Mouse (Mus musculus): Measurements from ENCODE around the gene Brinp2.

Gene Brinp2

DNA sequence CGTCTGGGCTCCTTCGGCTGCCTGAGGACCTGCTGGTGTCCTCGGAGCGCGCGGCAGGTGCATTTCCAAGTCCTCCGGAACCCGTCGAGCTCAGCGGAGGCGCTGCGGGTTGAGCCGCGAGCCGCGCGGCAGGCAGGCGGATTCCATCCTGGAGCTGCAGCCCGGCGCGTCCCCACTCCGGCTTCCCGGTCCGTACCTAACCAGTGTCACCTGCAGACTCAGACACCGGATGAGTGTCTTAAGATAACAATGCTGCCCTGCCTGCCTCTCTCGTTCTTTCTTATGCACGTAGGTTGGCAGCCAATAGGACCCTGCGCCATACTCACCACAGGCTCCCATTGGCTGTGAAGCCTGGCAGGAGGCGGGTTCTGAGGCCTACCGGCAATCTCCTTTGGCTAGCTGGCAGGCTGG lies at the start of gene Brinp2:
Gene Brinp2 (minus strand): TSS at position 276 of the 411 bp plus-strand sequence.
- DNase-seq (ENCODE audit: low spot score in 2 of 2), result peak; percentile 95

DNA sequence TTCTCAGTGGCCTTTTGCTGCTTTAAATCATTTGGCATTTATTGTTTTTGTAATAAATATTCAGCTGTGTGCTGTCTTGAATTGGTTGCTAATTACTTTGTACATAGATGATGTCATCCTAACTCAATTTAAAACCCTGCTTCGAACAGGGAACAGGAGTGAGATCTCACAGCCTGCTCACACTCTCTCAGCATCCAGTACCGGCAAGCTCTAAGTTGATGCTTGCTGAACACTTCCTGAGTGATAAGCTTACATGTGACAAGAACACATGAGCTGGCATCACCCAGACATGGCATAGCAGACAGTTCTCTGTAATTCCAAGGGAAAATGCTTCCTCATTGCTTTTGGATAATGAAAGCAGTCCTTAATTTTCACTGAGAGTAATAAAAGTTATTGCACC lies 44.8 kb upstream of the Brinp2 start:
- no peak for DNase-seq (ENCODE audit: low spot score in 2 of 2)

DNA sequence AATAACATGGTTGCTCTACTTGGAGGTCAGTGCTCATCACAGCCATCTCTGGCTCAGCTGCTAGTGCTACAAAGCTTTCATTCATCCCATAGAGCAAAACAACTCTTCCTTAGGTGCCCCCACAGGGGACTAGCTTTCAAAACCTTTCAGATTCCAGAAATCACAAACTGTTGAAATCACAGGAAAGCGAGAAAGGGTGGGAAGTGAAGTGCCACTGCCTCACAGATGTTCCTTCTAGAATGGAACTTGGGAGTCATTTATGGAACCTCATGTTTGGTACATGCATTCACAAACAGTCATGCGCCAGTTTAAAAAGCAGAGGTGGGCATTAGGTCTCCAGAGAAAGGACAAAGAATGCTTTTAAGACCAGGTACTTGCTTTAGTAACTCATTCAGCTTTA lies 40.9 kb upstream of the Brinp2 start:
- peak in 1 of 2 experiments; percentile 41 for DNase-seq (ENCODE audit: low spot score in 2 of 2)

DNA sequence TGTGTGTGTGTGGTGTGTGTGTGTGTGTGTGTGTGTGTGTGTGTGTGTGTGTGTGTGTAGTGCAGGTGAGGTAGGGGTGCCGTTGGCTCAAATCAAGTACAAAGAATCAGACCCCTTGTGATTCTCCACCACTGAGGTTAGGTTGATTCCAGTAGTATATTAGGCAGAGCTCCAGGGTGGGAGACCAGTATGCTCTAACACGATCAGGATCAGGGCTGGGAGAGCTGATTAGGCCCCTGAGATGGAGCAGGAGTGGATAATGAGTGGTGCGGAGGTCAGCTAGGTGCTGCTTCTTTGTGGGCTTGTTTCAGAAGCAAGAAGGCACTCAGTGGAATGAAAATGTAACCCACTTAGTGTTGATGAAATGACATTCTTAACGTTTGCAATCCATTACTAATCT lies 34.6 kb upstream of the Brinp2 start:
- no peak for DNase-seq (ENCODE audit: low spot score in 2 of 2)

DNA sequence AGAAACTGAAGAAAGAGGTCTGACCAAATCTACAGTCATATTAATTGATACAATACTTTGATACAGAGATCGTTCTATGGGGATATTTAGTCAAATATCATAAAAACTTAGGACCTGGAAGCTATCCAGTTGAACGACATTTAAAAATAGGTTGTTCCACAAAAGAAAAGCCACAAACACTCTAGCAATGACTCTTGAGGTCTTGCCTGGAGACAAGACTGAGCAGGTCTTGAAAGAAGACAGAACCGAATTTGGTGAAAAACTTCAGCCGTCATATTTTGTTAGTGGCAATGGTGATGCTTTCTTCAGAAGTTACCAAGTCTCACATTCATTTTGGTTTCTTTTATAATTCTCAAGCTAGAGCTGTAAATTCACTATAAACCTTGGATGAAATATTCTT lies 32.9 kb upstream of the Brinp2 start:
- DNase-seq (ENCODE audit: low spot score in 2 of 2), result no peak

DNA sequence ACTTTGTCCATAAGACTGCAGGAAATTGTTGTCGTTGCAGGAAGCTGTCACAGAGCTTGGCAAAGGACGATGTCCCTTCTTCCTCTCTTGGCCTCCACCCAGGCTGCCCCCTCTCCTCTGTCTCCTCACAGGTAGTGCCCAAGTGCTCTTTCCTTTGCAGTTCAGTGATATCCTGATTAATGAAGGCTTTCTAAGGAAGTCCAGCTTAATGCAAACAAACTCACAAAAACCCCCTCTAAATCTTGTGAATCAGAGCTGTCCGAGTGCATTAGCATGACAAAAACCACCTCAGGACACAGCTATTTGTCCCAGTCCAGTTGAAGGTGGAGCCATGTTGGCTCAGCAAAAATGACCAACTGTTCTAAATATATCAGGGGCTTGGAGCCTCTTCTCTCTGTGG lies 30.7 kb upstream of the Brinp2 start:
- DNase-seq (ENCODE audit: low spot score in 2 of 2), result no peak

DNA sequence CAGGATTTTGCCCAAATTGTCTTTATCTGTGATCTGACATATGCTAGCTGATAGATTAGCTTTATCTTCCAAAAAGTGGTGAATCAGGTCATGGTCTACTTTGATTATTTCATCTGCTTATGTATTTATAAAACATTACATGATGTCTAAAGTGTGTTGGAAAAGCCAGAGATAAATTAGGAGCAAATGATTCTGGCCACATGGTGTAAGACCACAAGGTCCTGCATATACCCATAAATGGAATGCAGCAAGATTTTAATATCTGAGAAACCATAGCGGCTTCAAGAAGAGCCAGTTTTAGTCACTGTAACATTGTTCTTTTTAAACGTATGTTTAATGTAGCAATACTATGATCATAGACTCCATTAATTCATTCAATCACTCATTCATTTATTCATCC lies 29.2 kb upstream of the Brinp2 start:
- DNase-seq (ENCODE audit: low spot score in 2 of 2), result no peak

DNA sequence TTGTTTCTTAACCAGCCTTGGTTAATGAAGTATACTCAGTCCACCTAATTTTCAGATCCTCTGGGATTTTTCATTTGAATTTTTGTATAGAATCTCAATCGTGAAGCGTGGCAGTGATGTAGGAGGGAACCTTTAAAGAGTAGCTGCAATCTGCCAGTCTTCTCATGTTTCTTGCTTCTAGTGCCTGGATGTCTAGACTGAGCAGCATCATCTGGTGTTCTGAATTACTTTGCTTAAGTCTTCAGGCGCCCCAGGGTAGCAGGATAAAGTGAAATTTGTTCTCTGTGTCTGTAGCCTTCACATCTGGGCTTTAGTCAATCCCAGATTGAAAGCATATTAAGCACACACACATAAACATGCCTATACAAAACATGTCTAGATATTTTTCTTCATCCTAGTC lies 27.1 kb upstream of the Brinp2 start:
- DNase-seq (ENCODE audit: low spot score in 2 of 2), result no peak

DNA sequence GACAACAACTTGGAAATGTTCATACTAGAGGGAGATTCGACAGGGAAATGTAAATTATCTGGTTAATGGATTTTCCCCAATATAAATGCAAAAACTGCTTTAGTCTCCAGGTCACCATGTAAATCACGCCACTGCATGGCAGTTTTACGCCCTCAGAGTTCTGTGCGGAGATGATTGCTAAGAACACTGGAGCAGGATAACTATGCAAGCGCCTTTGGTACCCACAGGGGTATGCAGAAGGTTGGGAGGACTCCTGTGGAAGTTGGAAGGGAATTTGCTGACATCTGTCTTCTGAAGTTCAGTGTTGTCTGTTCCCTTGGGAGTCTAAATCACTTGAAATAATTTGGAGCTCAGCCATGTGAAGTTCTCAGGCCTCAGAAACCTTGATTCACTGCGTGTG lies 26.2 kb upstream of the Brinp2 start:
- no peak for DNase-seq (ENCODE audit: low spot score in 2 of 2)

DNA sequence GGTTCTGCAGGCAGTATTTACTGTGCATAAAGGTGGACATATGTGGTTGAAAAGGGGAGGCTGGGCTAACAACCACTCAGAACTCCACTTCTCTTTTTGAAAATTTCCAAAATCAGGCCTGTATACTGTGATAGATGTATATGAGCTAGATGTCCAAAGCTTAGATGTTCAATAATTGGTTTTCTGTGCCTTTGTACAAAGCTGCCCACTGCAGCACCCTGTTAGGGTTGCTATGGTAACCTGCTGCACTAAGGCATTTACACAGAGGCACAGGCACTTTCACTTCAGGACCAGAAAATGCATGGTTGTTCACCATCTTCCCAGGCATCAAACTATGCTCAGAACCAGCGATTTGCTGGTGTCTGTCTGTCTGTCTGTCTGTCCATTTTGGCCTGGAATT lies 8.3 kb upstream of the Brinp2 start:
- DNase-seq (ENCODE audit: low spot score in 2 of 2), result no peak

DNA sequence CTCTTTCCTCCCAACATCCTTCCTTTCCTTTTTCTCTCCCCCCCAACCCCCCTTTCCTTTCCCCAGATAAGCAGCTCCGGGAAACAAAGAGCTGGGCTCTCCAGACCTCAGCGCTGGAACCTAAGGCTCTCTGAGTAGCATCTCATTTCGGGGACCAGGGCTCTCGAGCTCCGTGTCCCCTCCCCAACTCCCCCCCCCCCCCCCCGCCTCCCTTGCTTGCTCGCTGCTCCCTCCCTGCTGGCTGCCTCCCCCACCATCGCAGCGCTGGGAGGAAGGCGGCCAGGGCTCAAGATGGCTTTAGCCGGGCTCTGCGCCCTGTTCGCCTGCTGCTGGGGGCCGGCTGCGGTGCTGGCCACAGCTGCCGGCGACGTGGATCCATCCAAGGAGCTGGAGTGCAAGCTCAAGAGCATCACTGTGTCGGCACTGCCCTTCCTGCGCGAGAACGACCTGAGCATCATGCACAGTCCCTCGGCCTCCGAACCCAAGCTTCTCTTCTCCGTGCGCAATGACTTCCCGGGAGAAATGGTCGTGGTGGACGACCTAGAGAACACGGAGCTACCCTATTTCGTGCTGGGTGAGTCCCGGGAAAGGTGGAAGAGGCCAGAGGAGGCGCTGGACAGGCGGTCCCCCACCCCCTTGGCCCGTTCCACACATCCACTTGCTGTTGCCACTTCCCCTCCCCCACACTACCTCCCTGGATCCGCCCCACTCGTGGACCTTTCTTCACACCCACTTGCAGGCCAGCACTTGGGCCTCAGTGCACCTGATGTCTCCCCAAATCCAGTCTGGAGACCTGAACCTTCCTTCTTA lies 6.4 kb upstream of the Brinp2 start:
- DNase-seq (ENCODE audit: low spot score in 2 of 2), result peak; percentile 50 to 59

DNA sequence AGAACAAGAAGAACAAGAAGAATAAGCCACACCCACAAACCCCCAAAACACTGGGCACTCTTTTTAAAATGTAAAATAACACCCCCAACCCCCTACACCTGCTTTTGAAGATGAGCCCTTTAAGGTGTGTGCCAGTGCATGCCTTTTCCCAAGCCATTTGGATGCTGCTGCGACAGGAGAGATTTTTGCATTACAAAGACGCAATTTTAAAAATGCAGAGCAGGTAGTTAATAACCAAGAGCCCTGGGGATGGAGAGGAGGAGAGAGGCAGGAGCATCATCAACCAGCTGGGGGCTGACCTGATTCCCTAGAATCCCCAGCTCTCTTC lies 5.8 kb upstream of the Brinp2 start, which contains the start of gene Astn1:
Gene Astn1 (plus strand): TSS at position 310 of the 328 bp plus-strand sequence.
- no peak for DNase-seq (ENCODE audit: low spot score in 2 of 2)

DNA sequence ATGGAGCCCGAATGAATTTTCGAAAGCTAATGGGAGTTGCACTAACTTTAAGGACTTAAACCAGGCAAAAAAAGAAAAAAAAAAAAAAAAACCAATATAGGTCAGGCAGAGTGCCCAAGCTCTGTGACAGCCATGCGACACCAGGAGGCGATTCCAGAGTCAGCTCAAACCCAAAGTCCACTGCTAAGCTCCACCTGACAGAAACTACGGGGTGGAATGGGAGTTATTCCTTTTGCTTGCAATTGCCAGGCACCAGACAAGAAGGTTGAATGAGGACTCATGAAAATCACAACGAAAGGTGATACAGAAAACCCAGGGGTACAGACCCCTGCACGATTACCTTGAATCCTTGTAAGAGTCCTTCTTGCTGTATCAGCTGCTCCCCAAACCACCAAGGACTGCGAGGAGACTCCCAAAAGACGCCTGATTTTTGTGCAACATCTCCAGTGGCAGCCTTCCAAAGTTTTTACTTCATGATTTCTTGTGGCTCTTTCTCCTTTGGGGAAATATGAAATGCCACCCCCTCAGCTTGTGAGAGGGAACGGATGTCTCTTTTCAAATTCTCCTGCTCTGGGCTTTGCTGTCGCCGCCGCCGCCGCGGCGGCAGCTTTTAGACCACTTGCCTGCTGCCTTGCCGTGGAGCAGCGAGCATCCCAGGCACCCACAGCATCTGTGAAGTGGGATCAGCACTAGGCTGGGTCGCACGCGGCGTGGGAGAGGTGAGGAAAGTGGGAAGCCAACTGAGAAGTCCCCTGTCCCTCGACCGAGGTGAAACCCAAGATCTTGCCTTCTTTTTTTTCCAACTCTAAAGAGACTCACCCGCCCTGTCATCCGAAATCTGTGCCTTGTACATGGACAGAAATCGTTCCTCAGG lies 712 bp downstream of the Brinp2 start:
- peak; percentile 73 to 76 for DNase-seq (ENCODE audit: low spot score in 2 of 2)

DNA sequence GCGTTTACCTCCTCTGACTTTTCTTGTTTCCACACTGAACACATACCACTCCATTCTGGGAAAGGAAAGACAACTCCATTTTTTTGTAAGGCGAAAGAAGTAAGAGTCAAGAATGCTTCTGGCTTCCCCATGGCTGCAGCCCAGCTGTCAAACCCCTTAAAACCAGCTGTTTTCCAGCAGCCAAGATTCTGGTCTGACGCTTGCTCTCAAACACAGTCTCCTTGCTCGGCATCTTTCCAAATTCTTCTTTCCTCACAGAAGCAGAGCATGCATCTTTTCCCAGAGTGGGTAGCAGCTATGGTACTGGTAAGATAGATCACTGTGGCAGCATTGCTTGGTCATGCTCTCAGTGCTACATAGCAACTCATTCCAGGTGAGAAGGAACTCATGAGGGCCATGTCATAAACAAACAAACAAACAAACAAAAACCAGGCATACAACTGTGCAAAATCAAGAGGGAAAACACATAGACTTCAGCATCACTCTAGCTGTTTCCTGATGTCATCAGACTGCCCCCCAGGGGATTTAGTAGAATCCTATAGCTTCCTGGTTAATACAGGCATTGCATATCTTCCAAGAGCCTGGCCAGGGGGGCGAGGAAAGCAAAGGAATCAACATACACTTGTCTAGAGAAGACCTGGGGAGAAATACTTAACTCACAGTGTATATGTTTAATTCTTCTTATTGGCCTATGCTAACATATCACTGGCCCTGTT lies 2.3 kb downstream of the Brinp2 start:
- DNase-seq (ENCODE audit: low spot score in 2 of 2), result no peak

DNA sequence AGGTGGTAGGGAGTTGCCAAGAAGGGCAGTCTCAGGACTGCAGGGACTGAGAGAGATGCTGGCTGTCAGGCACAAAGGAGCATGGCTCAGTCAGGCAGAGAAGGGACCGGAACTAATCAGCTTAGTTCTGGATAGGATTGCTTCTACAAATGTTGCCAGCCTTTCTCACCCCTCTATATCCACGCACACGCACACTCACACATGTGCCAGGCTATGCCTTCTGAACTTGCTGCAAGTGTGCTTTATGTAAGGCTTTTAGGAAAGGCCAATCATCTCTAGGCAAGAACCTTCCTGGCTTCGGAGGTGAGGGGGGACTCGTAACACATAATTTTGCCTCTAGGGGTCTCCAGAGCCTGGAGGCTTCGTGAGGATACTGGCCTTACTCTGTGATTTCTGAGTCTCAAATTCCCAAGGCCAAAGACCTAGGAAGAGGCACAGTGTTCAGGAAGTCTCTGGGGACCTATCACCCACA lies 12.8 kb downstream of the Brinp2 start:
- no peak for DNase-seq (ENCODE audit: low spot score in 2 of 2)

DNA sequence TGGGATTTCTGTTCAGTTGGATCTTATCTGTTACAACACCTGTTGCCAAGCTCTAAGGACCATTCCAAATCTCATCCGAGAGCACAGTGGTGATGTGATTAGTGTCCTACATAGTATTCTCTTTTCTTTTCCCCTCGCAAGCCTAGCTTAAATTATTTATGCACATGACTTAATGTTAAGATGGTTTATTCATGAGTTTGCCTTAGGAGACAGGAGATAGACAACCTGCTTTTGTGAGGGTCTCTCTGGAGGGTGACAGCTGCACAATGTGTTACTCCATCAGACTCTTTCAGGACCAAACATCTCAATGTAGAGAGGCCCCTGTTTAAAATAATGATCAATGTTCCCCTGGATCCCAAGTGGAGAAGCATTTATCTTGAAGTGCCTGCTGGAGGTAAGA lies 27.3 kb downstream of the Brinp2 start:
- no peak for DNase-seq (ENCODE audit: low spot score in 2 of 2)

DNA sequence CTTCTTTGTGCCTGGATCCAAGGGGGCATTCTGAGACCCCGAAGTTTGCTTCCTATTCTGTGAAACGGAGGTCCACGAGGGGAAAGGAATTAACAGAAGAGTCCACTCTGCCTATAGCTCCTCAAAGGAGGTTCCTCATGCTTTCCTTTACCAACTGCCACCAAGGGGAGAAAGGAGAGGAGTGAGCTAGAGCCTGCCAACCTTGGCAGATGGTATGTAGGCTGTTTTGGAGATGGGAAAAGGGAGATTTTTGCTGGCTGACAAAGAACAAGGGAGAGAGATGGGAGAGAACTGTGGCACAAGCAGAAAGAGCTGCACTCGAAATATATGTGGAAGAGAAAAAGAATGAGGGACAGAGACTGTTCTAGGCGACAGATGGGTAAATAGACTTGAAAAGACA lies 28.0 kb downstream of the Brinp2 start:
- peak; percentile 56 to 82 for DNase-seq (ENCODE audit: low spot score in 2 of 2)

DNA sequence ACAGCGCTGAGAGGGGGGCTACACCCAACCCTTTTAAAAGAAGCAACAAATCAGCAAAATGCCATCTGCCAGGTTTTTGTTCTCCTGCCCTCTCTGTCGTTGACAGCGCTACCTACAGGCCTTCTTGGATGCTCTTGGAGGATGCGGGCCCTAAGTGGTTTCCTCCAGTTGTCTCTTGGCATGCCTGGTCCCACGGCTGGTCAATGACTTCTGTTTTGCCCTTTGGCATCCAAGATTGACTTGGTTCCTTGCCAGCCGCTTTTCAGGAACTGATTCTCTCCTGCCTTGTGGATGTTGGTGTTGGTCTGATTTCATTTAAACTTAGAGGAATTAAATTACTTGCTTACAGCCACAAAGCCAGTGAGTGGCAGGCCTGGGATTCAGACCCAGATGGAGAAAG lies 32.8 kb downstream of the Brinp2 start:
- DNase-seq (ENCODE audit: low spot score in 2 of 2), result no peak

DNA sequence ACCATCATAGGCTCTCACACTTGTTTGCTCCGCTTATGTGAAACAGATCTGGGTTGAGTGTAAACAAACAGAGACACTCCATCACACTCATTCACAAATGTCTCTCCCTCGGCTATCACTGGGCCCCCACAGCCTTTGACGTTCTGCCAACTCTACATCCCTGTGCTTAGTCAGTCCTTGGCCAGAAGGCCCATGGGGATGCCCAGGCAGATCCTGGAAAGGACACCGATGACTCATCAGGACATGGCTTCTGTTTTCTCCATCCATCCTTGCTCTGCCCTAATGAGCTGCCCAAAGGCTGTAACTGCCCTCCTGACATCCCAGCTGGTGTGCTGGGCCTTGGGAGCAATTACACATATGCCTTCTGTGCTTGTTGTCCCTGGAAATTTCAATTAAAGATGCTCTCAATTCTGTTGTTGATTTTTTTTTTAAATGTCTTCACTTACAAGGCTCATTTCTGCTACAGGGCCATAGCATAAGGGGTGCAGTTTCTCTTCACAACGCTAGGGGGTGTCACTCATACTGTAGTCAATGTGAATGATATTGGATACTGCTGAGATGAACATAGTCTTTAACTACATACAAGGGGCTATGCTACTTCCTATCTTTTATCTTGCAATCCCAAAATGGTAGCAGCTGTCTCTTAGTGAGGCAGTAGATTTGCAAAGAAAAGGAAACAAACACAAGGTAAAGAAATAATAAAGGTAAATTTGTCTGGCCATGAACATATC lies 45.5 kb downstream of the Brinp2 start:
- DNase-seq (ENCODE audit: low spot score in 2 of 2), result no peak

DNA sequence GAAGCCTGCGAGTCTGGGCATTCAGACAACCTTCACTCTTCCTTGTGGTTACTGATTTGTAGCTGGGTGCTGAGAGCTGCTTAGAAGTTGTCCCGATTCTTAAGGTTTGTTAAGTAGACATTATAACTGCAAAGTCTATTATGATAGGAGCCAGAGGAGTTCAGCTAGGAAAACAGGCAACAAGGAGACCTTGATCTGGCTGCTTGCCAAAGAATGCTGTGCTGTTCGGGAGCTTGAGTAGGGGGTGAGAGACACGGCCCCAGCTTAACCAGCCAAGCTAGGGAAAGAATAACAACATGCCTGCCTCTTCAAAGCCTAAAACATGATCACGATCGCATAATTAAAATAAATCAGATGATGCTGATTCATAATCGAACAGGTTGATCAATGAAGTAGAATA lies 59.1 kb downstream of the Brinp2 start:
- no peak for DNase-seq (ENCODE audit: low spot score in 2 of 2)

DNA sequence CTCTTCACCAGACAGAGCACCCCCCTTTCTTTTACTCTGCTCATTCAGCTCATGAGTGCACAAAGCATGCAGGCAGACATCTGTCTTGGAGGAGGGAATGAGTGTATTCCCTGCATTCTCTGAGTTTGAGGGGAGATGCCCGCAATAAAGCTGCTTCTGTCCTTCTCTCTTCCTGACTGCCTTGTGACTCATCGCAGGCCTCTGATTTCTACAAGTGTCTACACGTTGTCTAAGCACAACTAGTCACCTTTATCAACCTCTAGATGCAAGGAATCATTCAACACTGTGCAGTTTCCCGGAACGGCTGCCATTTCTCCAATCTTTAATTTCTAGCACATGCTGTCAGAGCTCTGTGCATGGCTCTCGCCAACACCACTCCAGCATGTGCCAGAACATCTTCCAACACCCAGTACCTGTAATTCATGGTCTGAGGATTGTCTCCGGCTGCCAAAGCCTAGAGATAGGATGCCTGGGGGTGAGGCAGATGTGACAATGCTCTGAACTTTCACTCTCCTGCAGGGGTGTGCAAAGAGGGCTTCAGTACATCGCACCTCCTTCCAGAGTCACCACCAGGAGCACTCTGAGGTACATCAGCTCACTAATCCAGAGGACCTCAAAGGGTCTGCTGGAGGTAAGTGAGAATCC lies 59.7 kb downstream of the Brinp2 start:
- peak in 1 of 2 experiments; percentile 30 for DNase-seq (ENCODE audit: low spot score in 2 of 2)
